Mouse (Mus musculus): ENCODE measurements around the gene Mindy4. TPM values are rescaled to one million over a fixed set of nuclear protein-coding genes. Genes with fewer than 3 reads are reported as not detected.

Mindy4 gene
- total and polyA plus RNA-seq, 3 experiments: 0.05 TPM; not detected in 2

GRCm38 (mm10) chr6:55285218-55285617 is 82.0 kb downstream of the Mindy4 start:
- Histone ChIP-seq H3K4me3 (ENCODE audit: low read depth, low read length) (no peak overlapping the region), H3K27me3 (ENCODE audit: insufficient read depth, low read length) (no peaks in the 10 kb centered on the region), H3K4me1 (ENCODE audit: insufficient read depth, low read depth, low read length) (no peaks in the 10 kb centered on the region), H3K36me3 (replicated peaks) (no peaks in the 10 kb centered on the region), H3K9me3 (replicated peaks) (peaks cover 5% of the 10 kb centered on the region; the same call in 1 of the 2 replicates)
- DNase-seq (ENCODE audit: low spot score): no peak
- no peak for ATAC-seq (ENCODE audit: extremely low read depth, insufficient number of reproducible peaks, low FRiP score, poor library complexity, severe bottlenecking)
- no peak for TF ChIP-seq POLR2AphosphoS5 (IDR thresholded peaks at IDR 0.05; ENCODE audit: insufficient replicate concordance, low read depth, low read length)
- no peak for TF ChIP-seq GATA2 (IDR thresholded peaks at IDR 0.05; ENCODE audit: borderline replicate concordance, low read depth, low read length)

GRCm38 (mm10) chr6:55288007-55288602 is 84.9 kb downstream of the Mindy4 start:
- ATAC-seq (ENCODE audit: extremely low read depth, insufficient number of reproducible peaks, low FRiP score, poor library complexity, severe bottlenecking) (no peak), DNase-seq (ENCODE audit: low spot score) (no peak)
- H3K27me3 ChIP-seq (ENCODE audit: insufficient read depth, low read length): no peaks in the 10 kb centered on the region
- H3K4me3 ChIP-seq (ENCODE audit: low read depth, low read length): no peak overlapping the region
- H3K4me1 ChIP-seq (ENCODE audit: insufficient read depth, low read depth, low read length): no peaks in the 10 kb centered on the region
- H3K9me3 ChIP-seq (replicated peaks): peaks cover 2% of the 10 kb centered on the region; the same call in 1 of the 2 replicates
- H3K36me3 ChIP-seq (replicated peaks): no peaks in the 10 kb centered on the region
- TF ChIP-seq POLR2AphosphoS5 (IDR thresholded peaks at IDR 0.05; ENCODE audit: insufficient replicate concordance, low read depth, low read length) (no peak), GATA2 (IDR thresholded peaks at IDR 0.05; ENCODE audit: borderline replicate concordance, low read depth, low read length) (no peak), TAL1 (conservative IDR thresholded peaks at IDR 0.05; ENCODE audit: low read depth, low read length) (no peak), CTCF (IDR thresholded peaks at IDR 0.05; ENCODE audit: low read depth, low read length) (no peak), GATA1 (IDR thresholded peaks at IDR 0.05; ENCODE audit: borderline replicate concordance, low read length) (no peak)

GRCm38 (mm10) chr6:55294549-55295131 is 91.5 kb downstream of the Mindy4 start:
- Histone ChIP-seq H3K36me3 (replicated peaks) (no peaks in the 10 kb centered on the region), H3K27me3 (ENCODE audit: insufficient read depth, low read length) (no peaks in the 10 kb centered on the region), H3K9me3 (replicated peaks) (no peaks in the 10 kb centered on the region), H3K4me3 (ENCODE audit: low read depth, low read length) (no peak overlapping the region), H3K4me1 (ENCODE audit: insufficient read depth, low read depth, low read length) (no peaks in the 10 kb centered on the region)
- TF ChIP-seq GATA1 (IDR thresholded peaks at IDR 0.05; ENCODE audit: borderline replicate concordance, low read length) (no peak), CTCF (IDR thresholded peaks at IDR 0.05; ENCODE audit: low read depth, low read length) (no peak), GATA2 (IDR thresholded peaks at IDR 0.05; ENCODE audit: borderline replicate concordance, low read depth, low read length) (no peak), TAL1 (conservative IDR thresholded peaks at IDR 0.05; ENCODE audit: low read depth, low read length) (no peak), POLR2AphosphoS5 (IDR thresholded peaks at IDR 0.05; ENCODE audit: insufficient replicate concordance, low read depth, low read length) (no peak)
- DNase-seq (ENCODE audit: low spot score): no peak
- ATAC-seq (ENCODE audit: extremely low read depth, insufficient number of reproducible peaks, low FRiP score, poor library complexity, severe bottlenecking): no peak

GRCm38 (mm10) chr6:55295325-55295724 is 92.1 kb downstream of the Mindy4 start:
- H3K36me3 ChIP-seq (replicated peaks): no peaks in the 10 kb centered on the region
- no peak overlapping the region for H3K4me3 ChIP-seq (ENCODE audit: low read depth, low read length)
- TF ChIP-seq GATA2 (IDR thresholded peaks at IDR 0.05; ENCODE audit: borderline replicate concordance, low read depth, low read length) (no peak), POLR2AphosphoS5 (IDR thresholded peaks at IDR 0.05; ENCODE audit: insufficient replicate concordance, low read depth, low read length) (no peak), GATA1 (IDR thresholded peaks at IDR 0.05; ENCODE audit: borderline replicate concordance, low read length) (no peak), CTCF (IDR thresholded peaks at IDR 0.05; ENCODE audit: low read depth, low read length) (no peak), TAL1 (conservative IDR thresholded peaks at IDR 0.05; ENCODE audit: low read depth, low read length) (no peak)
- no peaks in the 10 kb centered on the region for H3K27me3 ChIP-seq (ENCODE audit: insufficient read depth, low read length)
- H3K4me1 ChIP-seq (ENCODE audit: insufficient read depth, low read depth, low read length): no peaks in the 10 kb centered on the region
- ATAC-seq (ENCODE audit: extremely low read depth, insufficient number of reproducible peaks, low FRiP score, poor library complexity, severe bottlenecking) (no peak), DNase-seq (ENCODE audit: low spot score) (no peak)
- H3K9me3 ChIP-seq (replicated peaks): no peaks in the 10 kb centered on the region

GRCm38 (mm10) chr6:55299482-55299881 is 96.3 kb downstream of the Mindy4 start:
- Histone ChIP-seq H3K4me1 (ENCODE audit: insufficient read depth, low read depth, low read length) (no peaks in the 10 kb centered on the region), H3K4me3 (ENCODE audit: low read depth, low read length) (no peak overlapping the region), H3K9me3 (replicated peaks) (no peaks in the 10 kb centered on the region), H3K36me3 (replicated peaks) (no peaks in the 10 kb centered on the region), H3K27me3 (ENCODE audit: insufficient read depth, low read length) (no peaks in the 10 kb centered on the region)
- TF ChIP-seq POLR2AphosphoS5 (IDR thresholded peaks at IDR 0.05; ENCODE audit: insufficient replicate concordance, low read depth, low read length) (no peak), CTCF (IDR thresholded peaks at IDR 0.05; ENCODE audit: low read depth, low read length) (no peak)
- ATAC-seq (ENCODE audit: extremely low read depth, insufficient number of reproducible peaks, low FRiP score, poor library complexity, severe bottlenecking) (no peak), DNase-seq (ENCODE audit: low spot score) (no peak)

- no peaks in the 10 kb centered on the region for H3K27me3 ChIP-seq (ENCODE audit: insufficient read depth, low read length)
- no peak overlapping the region for H3K4me3 ChIP-seq (ENCODE audit: low read depth, low read length)
- H3K9me3 ChIP-seq (replicated peaks): no peaks in the 10 kb centered on the region
- ATAC-seq (ENCODE audit: extremely low read depth, insufficient number of reproducible peaks, low FRiP score, poor library complexity, severe bottlenecking): no peak
- TF ChIP-seq GATA2 (IDR thresholded peaks at IDR 0.05; ENCODE audit: borderline replicate concordance, low read depth, low read length): no peak
- no peak for TF ChIP-seq CTCF (IDR thresholded peaks at IDR 0.05; ENCODE audit: low read depth, low read length)
- TF ChIP-seq POLR2AphosphoS5 (IDR thresholded peaks at IDR 0.05; ENCODE audit: insufficient replicate concordance, low read depth, low read length): no peak
- no peak for TF ChIP-seq GATA1 (IDR thresholded peaks at IDR 0.05; ENCODE audit: borderline replicate concordance, low read length)
- TF ChIP-seq TAL1 (conservative IDR thresholded peaks at IDR 0.05; ENCODE audit: low read depth, low read length): no peak
- H3K4me1 ChIP-seq (ENCODE audit: insufficient read depth, low read depth, low read length): no peaks in the 10 kb centered on the region
- no peak for DNase-seq (ENCODE audit: low spot score)
- H3K36me3 ChIP-seq (replicated peaks): no peaks in the 10 kb centered on the region
Measured at GRCm38 (mm10) chr6:55299917-55300316, 96.7 kb downstream of the Mindy4 start.

All from G1E (cell line).